Mouse (Mus musculus) spleen, postnatal 36 days (tissue): ENCODE measurements around the gene Zdhhc1.

ENCODE experiments used
- DNase-seq, 2 experiments: peaks; one replicate each; pipeline ENCODE4 v3.0.0; 2022; ENCODE audit warnings: low spot score in 2 of 2, mixed read lengths in 1 of 2

Zdhhc1 gene

DNA sequence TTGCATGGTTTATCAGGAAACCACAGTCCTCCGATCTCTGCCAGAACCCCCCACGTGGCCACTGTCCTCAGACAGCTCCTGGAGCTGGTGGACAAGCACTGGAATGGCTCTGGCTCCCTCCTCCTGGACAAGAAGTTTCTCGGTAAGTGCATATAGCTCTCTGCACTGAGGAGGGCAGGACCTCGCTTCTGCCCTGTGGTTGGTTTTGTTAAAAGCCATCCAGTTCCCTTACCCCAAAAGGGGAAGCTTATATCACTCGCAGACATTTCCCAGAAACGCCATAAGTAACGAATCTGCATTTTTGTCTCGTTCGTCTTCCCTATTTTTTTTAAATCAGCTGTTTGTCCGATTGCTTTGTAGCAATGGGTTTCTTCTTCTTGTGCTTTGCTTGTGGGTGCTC, 41.5 kb downstream of the Zdhhc1 start:
- DNase-seq: no peak

DNA sequence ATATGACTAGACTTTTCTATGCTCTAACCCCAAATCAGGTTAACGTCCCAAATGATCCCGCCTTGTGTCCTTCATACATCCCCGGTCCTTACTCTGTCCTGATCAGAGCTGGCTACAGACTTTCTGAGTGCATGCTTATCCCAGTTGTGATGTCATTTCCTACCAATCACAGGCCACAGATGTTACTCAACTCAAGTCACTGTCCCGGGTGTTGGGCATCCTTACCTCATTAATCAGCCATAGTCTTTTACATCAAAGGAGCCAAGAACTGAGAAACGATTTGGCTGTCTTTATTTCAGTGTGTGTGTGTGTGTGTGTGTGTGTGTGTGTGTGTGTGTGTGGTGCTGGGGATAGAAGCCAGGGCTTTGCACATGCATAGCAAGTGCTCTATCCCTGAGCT, 42.6 kb downstream of the Zdhhc1 start:
- no peak for DNase-seq

DNA sequence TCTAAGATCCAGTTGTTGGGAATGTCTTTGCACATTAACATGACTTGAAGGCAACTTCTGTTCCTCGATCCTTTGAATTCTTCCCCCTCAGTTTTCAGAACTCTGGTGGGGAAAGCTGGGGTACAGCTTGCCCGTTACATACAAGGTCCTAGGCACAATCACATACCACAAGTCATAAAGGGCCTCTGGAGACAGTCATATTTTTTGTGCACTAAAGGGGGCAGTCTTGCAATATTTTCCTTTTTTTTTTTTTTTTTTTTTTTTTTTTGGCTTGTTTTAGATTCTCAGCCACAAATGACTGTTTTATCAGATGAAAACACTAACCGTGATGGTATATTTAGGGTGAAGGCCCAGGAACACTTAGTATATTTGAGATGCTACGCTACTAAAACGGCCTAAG, 43.4 kb downstream of the Zdhhc1 start:
- DNase-seq: no peak

DNA sequence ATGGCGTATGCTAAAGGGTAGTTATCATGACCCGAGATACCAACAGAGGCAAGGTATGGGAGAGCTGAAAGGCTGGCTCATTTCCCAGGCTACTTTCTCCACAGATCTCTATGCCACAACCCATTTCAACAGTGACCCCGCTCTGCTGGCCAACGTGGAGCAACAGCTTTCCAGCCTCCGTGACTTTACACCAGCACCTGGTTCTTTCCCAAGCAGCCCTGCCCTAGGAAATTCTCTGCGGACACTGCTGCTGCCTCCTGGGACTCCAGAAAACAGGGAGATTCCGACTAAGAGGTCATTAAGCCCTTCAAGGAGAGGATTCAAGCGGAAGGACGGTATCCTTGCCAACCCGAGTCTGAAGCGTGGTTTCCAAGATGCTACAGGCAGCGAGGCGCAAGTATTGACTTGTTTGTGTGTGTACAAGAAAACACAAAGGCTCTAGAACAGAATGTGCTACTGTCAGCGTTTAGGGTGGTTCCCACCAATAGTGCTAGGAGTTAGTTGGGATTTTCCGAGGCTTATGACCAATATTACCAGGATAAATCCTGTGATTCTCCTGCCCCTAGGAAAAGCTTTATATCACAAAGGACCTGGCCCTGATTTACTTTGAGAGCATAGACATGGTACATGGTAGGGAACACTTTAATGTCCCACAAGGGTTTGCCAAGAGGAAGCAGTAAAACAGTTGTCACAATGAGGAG, 44.6 kb downstream of the Zdhhc1 start:
- DNase-seq: no peak

DNA sequence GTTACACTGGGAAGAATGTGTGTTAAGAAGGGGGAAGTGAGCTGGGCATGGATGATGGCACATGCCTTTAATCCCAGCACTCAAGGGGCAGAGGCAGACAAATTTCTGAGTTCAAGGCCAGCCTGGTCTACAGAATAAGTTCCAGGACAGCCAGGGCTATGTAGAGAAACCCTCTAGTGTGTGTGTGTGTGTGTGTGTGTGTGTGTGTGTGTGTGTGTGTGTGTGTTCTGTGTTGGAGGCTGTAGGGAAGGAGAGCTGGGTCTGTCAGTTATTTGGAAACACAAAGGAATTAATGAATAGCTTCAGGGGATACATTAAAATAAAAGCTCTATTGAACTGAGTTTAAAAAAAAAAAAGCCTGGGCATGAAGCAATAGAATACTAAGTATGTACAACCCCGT, 45.7 kb downstream of the Zdhhc1 start:
- no peak for DNase-seq

DNA sequence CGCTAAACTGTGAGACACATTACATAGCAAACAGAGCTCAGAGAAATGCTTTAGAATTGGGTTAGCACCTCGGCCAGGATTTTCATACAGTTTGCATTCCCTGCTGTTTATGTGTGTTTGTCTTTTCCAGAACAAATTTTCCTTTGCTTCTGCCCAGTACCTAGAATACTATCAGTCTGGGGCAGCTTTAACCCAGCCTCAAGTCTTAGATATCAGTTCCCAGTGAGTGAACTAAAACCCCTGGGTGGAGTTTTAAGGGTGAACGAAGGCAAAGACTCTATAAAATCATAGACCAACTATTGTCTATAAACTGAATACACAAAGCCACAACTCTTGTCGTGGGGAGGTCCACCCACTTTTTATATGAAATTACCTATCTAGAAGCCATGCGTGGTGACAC, 48.1 kb downstream of the Zdhhc1 start:
- DNase-seq: peak in 1 of 2 experiments; percentile 29

DNA sequence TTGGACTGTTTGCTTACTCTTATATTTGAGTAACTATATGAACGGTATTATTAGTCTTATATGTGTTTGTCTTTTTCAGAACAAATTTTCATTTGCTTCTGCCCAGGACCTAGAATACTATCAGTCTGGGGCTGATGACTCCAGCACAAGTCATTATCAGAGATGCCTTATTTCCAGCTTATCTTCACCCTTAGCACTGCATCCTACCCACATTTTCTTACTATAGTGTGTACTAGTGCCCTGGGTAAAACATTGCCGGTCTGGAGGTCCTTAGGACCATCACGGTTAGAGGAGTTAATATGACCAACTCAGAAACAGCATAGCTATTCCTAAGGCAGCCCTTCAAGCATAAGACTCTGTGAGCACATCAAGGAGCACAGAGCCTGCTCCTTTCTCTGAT, 48.5 kb downstream of the Zdhhc1 start:
- no peak for DNase-seq

DNA sequence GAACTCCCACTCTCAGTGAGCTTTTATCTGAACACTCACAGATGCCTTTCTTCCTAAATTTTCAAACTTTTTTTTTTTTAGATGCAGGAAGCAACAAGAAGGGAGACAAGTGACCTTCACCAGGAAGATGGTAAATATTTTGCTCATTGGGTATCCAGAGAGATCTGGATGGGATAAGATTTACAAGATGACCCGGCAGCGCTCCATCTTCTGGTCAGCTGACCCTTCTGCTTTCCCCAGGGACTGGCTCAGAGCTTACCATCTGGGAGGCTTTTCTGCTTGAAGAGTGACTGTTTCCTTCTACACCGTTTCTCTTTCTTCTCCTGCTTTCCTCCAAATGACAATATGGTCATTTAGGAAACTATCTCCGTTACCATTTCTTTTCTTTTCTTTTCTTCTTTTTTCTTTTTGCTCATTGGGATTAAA, 50.6 kb downstream of the Zdhhc1 start:
- no peak for DNase-seq

DNA sequence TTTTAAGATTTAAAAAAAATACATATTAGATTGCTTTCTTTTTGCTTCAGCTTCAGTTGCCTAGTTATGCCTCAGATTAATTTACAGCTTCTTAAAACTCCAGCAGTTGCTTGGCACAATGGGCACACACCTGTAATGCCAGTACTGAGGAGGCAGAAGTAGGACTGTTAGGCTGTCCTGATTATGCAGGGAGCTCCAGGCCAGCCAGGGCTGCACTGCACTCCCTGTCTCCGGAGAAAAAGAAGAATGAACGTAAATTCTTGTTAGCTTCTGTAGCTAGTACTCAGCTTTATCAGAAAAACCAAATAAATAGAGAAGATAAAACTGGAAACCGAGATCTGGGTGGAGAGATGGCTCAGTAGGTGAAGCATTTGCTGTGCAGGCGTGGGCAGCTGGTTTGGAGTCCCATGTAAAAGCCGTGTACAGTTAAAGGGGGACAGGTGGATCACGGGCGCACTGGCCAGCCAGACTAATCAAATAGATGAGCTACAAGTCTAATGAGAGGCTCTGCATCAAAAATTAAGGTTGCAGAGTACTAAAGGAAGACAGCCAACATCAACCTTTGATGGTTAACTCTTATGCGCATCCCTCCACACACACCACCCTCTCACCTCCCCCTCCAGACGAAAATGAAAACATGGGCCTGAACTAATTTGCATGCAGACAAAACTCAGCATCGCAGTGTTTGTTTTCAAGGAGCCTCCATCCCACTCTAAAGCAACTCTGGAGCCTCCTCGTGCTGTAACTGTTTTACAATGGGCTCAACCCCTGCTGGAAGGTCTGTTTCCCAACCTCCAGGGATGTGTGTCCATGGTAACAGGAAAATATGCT, 51.2 kb downstream of the Zdhhc1 start:
- DNase-seq: no peak

DNA sequence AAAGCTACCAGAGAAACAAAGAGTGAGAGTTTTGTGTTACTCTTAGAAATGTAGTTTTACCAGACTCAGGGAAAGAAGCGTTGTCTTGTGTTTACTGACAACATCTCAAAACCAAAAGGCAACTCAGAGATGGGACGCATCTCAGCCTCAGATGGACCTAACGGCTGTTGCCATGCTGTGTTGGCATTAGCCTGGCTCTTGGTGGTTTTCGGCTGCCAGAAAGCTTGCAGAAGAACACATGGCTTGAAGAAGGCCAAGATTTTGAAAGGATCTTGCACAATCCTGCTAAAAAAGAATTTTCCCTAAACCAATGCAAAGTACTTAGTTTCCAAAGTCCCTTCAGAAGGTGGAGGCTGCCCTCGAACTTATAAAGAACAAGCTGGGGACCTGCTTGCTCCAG, 54.0 kb downstream of the Zdhhc1 start:
- no peak for DNase-seq

DNA sequence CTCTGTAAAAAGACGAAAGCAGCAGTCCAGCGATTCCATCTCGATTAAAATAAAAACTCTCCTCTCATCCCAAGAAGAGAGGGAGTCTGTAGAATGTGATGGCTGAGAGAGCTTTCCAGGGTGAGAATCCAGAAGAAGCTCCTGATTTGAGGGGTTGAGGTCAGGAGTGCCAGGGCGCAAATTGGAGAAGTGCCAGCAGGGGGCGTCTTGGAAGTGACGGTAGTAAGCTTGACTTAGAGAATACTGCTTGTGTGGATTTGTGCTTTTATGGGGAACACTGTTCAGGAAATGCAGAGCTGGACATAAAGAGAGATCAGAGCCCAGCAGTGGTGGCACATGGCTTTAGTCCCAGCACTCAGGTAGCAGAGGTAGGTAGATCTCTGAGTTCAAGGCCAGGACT, 55.3 kb downstream of the Zdhhc1 start:
- no peak for DNase-seq

DNA sequence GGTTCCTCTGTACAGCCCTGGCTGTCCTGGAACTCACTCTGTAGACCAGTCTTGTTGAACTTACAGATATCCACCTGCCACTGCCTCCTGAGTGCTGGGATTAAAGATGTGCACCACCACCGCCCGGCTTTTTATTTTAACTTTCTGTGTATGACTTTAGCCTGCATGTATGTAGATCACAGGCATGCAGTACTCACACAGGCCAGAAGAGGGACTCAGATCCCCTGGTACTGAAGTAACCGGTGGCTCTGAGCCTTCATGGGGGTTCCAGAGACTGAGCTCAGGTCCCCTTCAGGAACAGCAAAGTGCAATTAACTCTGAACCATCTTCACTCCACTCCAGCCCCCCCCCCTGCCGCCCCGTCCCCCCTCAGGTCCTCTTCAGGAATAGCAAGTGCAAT, 57.8 kb downstream of the Zdhhc1 start:
- DNase-seq: no peak

DNA sequence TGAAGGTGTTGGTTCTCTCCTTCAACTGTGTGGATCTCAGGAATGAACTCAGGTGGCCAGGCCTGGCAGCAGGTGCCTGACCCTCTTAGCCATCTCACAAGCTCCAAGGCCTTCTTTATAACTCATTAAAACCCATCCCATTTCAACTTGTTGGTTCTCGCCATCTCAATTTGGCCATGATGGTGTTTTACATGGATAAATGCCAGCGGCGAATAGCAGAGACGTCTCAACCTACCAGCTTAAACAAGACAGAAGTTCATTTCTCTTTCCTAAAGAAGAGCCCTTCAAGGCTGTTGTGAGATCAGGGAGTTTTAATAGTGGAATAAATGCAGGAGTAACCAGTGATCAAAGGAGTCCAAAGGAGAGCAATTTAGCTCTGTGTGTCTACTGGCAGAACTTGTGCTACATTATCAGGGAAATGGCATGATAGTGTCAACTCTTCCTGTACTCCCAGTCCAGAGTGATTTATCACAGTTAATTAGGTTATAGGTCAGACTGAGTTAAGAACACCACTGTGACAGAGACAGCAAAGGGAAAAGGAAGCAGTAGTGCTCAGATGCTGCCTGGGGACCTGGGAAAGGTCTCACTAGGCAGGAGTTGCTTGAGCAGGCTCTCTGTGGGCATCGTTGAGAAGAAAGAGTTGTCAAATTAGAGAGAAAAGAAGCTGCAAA, 59.5 kb downstream of the Zdhhc1 start:
- DNase-seq: no peak

DNA sequence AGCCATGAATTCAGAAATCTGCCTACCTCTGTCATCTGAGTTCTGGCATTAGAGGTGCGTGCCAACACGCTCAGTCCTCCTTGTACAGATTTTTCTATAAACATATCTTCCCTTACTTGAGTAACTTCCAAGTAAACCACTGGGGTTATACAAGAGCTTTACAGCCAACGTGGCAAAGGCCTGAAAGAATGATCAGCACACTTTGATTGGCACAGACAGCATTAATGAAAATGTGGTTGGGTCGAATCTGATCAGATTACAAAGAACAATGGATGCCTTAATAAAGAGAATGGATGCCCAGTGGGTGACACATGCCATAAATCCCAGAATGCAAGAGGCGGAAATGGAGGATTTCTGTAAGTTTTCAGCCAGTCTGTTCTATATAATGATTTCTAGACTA, 60.5 kb downstream of the Zdhhc1 start:
- DNase-seq: no peak

DNA sequence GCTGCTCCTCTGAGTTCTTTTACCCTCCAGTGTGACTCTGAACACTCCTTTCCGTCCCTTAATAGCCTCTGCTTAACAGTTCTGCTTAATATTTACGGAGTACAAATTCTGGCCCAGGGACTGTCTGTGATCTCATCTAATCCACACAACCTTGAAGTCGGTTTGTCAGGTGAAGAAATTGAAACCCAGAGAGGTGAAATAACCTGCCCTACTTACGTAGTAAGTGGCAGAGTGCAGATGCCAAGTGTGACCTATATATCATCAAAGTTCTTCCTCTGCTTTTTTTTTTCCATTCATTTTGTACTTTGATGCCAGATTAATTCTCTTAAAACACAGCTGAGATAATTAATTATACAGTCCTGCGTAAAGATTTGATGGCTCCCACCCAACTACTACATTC, 62.6 kb downstream of the Zdhhc1 start:
- no peak for DNase-seq

DNA sequence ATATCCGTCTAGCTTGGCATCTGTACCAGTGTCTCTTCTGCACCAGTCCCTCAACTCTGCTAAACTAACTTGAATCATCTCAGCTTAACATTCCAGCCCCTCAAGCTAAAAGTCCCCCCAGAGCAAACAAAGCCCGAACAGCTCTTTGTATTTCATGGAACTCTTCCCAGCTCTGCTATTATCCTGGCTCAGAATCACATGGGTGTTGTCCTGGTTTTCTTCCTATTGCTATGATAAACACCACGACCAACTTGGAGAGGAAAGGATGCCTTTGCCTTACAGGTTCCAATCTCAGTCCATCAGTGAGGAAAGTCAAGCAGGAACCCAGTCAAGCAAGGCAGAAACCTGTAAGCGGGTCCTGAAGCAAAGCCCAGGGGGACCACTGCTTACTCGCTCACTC, 63.2 kb downstream of the Zdhhc1 start:
- no peak for DNase-seq

DNA sequence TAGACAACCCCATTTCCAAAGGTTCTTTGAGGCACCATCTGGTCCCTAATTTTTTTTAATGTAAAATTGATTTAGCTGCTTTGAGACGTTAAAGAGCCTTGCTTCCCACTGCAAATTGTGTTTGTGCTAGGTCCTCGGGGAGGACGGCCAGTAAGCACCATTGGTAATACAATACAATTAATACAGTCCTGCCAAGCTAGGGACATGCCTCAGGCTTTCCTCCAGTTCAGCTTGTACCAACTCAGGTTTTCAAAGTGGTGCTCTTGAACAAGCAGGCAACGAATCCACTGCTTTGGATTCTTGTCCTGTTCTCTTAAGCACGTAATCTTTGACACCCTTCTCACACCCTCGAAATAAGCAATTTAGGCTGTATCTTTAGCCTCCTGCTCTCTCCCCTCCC, 63.7 kb downstream of the Zdhhc1 start:
- no peak for DNase-seq

DNA sequence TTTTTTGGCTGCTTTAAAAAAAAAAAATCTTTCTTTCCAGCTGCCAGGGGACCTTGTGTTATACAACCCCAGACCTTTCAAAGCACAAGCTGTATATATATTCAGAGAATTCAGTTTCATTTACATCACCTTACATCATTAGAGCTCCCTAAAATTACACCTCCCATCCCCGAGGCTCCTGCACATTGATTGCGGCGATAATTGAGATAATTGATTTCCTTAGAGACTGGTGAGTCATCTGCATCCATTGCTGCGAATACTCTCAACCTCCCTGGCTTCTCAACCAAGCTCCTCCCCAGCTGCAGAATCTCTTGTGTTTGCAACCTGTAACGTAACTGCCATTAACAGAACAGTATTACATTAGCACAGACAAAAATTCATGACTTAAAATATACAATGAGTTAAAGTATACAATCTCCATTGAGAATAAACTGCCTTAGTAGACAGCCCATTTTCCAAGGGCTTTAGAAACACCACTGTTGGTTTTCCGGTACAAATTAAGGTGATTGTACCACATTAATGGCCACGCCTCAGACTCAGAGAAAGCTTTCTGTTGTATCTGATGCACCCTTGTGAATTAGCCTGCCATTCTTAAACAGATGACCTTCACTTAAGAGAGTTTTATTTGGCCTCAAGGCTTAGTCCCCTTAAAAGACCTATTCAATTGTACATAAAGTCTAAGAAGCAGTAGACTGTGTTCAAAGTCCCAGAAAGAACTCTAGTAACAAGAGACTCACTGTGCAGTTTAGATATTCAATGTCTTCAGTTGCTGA, 64.8 kb downstream of the Zdhhc1 start:
- no peak for DNase-seq

DNA sequence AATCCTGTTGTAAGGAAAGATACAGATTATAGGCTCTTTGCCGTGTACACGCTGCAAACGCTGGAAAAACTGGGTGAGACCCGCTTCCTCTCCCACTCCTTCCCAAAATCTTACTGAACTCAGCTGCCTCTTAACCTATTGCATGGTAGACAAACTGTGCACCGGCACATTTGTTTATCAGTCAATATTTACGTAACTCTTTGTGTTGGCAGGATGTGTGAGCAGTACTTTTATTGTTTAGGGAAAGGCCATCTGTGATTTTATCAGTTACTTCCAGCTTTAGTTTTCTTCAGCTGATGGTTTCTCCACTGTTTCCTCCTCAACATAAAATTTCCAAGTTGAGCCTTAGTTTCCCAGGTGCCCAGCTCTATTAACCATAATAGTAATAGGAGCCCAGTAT, 69.8 kb downstream of the Zdhhc1 start:
- DNase-seq: no peak
